In the genomic region with DNA sequence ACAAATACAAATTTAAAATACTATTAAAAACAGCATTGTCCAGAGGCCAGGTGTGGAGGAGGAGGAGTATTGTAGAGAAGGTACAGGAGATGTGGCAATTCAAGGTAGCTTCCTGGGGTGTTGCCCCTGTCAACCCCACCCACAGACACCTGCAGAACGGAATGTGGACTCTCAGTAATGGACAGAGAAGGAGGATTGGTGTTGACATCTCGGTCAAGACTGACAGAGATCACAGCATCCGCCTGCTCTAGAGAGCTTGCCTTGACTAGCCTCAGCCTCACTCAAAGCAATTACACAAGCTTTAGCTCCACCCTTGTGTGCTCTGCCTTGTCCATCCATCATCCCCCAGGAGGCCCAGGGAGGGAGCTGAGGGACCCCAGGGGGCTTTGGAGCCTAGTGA, we compare ENCODE assay signal across 20 mouse cellular contexts. TPM values are rescaled to one million over a fixed set of nuclear protein-coding genes. Genes with fewer than 3 reads are reported as not detected.
"Had no signal": no experiment of that assay in that cellular context is flagged by ENCODE, and none has a peak within 500 bp of the region (broad histone marks: within the 10 kb centered on the region; RNA-seq: fewer than 3 reads in every experiment).

No protein-coding gene starts in this region.

- ATAC-seq: liver, embryonic 12.5 days; midbrain, embryonic 13.5 days; midbrain, embryonic 16.5 days had no signal

- H3K9ac ChIP-seq: limb, embryonic 13.5 days; liver, embryonic 12.5 days; liver, embryonic 15.5 days; lung, embryonic 15.5 days; midbrain, embryonic 13.5 days had no signal

- H3K27ac ChIP-seq: kidney, postnatal 0 days; layer of hippocampus, adult 2 months; limb, embryonic 10.5 days; limb, embryonic 13.5 days; liver, embryonic 12.5 days; liver, embryonic 15.5 days; lung, embryonic 15.5 days; midbrain, embryonic 10.5 days; midbrain, embryonic 13.5 days had no signal

- H3K4me1 ChIP-seq: liver, embryonic 12.5 days; liver, embryonic 15.5 days had no signal

- H3K9me3 ChIP-seq: limb, embryonic 10.5 days; limb, embryonic 13.5 days; liver, embryonic 12.5 days; liver, embryonic 15.5 days; lung, embryonic 15.5 days; midbrain, embryonic 10.5 days; midbrain, embryonic 13.5 days had no signal

- H3K36me3 ChIP-seq: limb, embryonic 10.5 days; limb, embryonic 13.5 days; liver, embryonic 12.5 days; liver, embryonic 15.5 days; lung, embryonic 15.5 days; midbrain, embryonic 10.5 days; midbrain, embryonic 13.5 days had no signal

- DNase-seq: kidney, postnatal 25 days; layer of hippocampus, postnatal 36 days; liver; lung, adult 18-20 months; lung, postnatal 10 days; lung, postnatal 36 days; thymus, postnatal 25 days had no signal

- H3K4me2 ChIP-seq: limb, embryonic 13.5 days; liver, embryonic 12.5 days; liver, embryonic 15.5 days; lung, embryonic 15.5 days; midbrain, embryonic 13.5 days had no signal

- H3K4me3 ChIP-seq: layer of hippocampus, adult 2 months; limb, embryonic 10.5 days; limb, embryonic 13.5 days; liver, embryonic 12.5 days; liver, embryonic 15.5 days; lung, embryonic 15.5 days; megakaryocyte, embryonic 14.5 days; midbrain, embryonic 10.5 days; midbrain, embryonic 13.5 days; myocyte had no signal

RNA-seq across cellular contexts. Expression of a gene that starts 3.2 kb away (rescaled TPM):
- total RNA-seq: monocyte, adult 5-6 weeks had no signal
